Mouse (Mus musculus) stomach, postnatal 0 days (tissue): Measurements from ENCODE around the gene Nhp2. TPM values are rescaled to one million over a fixed set of nuclear protein-coding genes. Genes with fewer than 3 reads are reported as not detected.
A peak's percentile ranks its signal among the peaks of the same experiment; 100 is the strongest.

Experiments used
- ATAC-seq: fragments of 200-750 bp; cut with Nextera tagmentation; 2 replicates; pipeline ENCODE4 v1.8.0; 2017; ENCODE audit not compliant: low FRiP score, low TSS enrichment
- DNase-seq: peaks from one replicate; pipeline ENCODE4 v3.0.0-alpha.2; 2016; ENCODE audit warnings: low spot score
- H3K27ac ChIP-seq: fragments of 300-500 bp; sonication (generic); replicated peaks from 2 replicates; pipeline ENCODE4 v1.5.1; 2014; ENCODE audit warnings: mild to moderate bottlenecking, control low read depth
- H3K27me3 ChIP-seq: fragments of 300-500 bp; sonication (generic); 2 replicates; pipeline ENCODE4 v1.6.1; 2014; ENCODE audit warnings: low read length; ENCODE audit not compliant: control insufficient read depth, insufficient read depth
- H3K36me3 ChIP-seq: fragments of 300-500 bp; sonication (generic); 2 replicates; pipeline ENCODE4 v1.6.1; 2014; ENCODE audit warnings: low read length, mixed read lengths; ENCODE audit not compliant: control insufficient read depth, insufficient read depth
- H3K4me1 ChIP-seq: fragments of 300-500 bp; sonication (generic); replicated peaks from 2 replicates; pipeline ENCODE4 v1.6.1; 2014; ENCODE audit warnings: antibody characterized with exemption; ENCODE audit not compliant: control insufficient read depth, insufficient read depth
- H3K4me2 ChIP-seq: fragments of 300-500 bp; sonication (generic); replicated peaks from 2 replicates; pipeline ENCODE4 v1.6.1; 2014; ENCODE audit warnings: low read depth, mild to moderate bottlenecking, control low read depth, moderate library complexity
- H3K4me3 ChIP-seq: fragments of 300-500 bp; sonication (generic); 2 replicates; pipeline ENCODE4 v1.5.1; 2014; ENCODE audit warnings: low read depth, low read length, control low read depth
- H3K9ac ChIP-seq: fragments of 300-500 bp; sonication (generic); 2 replicates; pipeline ENCODE4 v1.6.1; 2014; ENCODE audit warnings: mild to moderate bottlenecking, low read length, control low read depth, mixed read lengths
- H3K9me3 ChIP-seq: fragments of 300-500 bp; sonication (generic); 2 replicates; pipeline ENCODE4 v1.6.1; 2016; ENCODE audit warnings: low read length; ENCODE audit not compliant: control insufficient read depth
- CTCF ChIP-seq: IDR thresholded peaks from 2 replicates; pipeline ENCODE4 v1.5.1; 2016; ENCODE audit warnings: antibody characterized with exemption, low read depth, mild to moderate bottlenecking, moderate library complexity
- EP300 ChIP-seq: optimal IDR thresholded peaks from 2 replicates; pipeline ENCODE3; 2016; ENCODE audit warnings: antibody characterized with exemption
- WGBS: fragments of 180-500 bp; shearing (Covaris S2); extraction: QIAGEN DNeasy Blood & Tissue Kit; methylation state at CpG from one replicate; pipeline ENCODE4 v1.1.7; 2014; 5-methylcytosine and 5-hydroxymethylcytosine counted together
- polyA plus RNA-seq: library from polyadenylated mRNA; unstranded; fragments of >200 nt; fragmentation: Nextera tagmentation; extraction: Ambion mirVana; gene quantifications from 2 replicates; pipeline ENCODE4 v1.2.1, GENCODE M21; 2015

Nhp2 gene
- polyA plus RNA-seq, 1 experiment from 2014 or later, result 144 TPM

DNA sequence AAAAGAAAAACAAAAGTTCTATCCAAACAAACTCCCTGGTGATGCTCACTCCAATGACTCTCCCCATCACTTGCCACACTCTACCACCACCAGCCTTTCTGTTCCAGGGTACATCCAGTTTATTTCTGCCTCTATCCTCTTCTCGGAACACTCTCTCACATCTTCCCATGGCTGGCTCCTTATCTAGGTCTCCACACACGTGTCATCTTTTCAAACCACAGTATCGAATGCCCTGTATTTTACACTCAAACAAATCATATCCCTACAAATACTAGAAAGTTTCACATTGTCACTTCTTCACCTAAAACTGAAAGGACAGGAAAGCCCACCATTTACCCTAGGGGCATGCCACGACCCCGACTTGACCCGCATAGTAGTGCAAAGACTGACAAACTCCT is 15.6 kb downstream of the Nhp2 start:
- Histone ChIP-seq H3K27ac (peak overlapping the region; percentile 92), H3K27me3 (no peaks in the 10 kb centered on the region), H3K4me3 (peak overlapping the region; percentile 71), H3K4me2 (peak overlapping the region; percentile 79), H3K36me3 (no peaks in the 10 kb centered on the region), H3K4me1 (no peaks in the 10 kb centered on the region), H3K9ac (peak overlapping the region; percentile 76), H3K9me3 (no peaks in the 10 kb centered on the region)
- WGBS, result 9% methylated on average over 6 of the region's 6 CpGs
- ATAC-seq (no peak), DNase-seq (no peak)
- TF ChIP-seq EP300 (no peak), CTCF (no peak)

DNA sequence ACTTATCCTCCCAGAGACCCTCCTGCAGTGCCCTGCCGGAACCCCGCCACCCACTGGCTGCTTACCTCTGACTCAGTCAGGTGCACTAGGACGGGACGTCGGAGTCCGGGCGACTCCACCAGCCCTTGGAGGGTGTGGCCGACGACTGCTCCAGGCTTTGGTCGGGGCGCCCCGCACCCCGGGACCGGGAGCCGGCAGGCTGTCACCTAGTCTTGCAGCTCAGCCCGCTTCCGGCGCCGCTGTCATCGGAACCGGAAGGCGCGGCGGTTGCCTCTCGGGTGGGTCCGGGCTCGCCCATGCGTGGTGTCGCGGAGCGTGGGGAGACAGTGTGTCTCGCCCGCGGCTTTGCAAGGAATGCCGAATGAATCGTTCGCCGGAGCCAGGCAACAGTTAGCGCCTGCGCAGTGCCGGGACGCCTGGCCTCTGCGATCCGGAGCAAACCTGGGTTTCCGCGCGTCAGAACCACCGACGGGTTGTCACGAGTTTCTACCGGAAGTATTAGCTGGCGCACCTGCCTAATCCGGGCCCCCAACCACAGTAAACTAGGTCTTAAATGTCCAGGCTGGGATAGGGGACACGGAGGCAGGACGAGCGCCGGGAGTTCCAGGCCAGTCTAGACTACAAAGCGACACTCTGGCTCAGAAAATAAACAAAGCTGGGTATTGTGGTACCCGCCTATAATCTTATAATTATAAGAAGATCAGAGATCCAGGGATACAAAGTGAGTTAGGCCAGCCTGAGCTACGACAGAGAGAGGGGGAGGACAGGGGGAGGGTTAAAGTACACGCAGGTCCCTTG is 16.2 kb downstream of the Nhp2 start, which contains the start of gene Rmnd5b:
Gene Rmnd5b (minus strand): TSS at position 372 of the 798 bp plus-strand sequence.
- ATAC-seq, result peak; percentile 91

DNA sequence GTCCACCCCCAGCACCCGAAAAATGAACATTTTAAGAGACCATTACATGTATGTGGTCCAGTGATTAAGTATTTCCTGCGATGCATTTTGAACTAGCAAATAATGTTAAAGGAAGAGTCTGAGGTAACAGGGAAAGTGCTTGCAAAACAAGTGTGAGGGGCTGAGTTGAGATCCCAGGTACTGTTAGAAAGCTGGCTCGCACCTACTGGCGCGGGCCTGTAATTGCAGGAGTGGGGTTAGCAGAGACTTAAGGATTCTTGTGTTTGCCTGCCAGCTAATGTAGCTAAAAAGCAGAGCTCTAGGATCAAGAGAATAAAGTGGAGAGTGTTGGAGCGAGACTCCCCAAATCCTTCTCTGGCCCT is 16.8 kb downstream of the Nhp2 start:
- 4% methylated on average over 6 of the region's 6 CpGs for WGBS
- DNase-seq (peak; percentile 80), ATAC-seq (peak; percentile 33; the same call in 1 of the 2 replicates)

More for the DNA sequence above, 16.2 kb downstream of the Nhp2 start, which contains the start of gene Rmnd5b:
- peak within 1 kb of the TSS; percentile 79 for H3K4me2 ChIP-seq
- H3K9me3 ChIP-seq, result no peaks in the 10 kb centered on the region
- H3K36me3 ChIP-seq, result no peaks in the 10 kb centered on the region
- H3K27me3 ChIP-seq, result no peaks in the 10 kb centered on the region
- peak; percentile 47 for TF ChIP-seq CTCF
- TF ChIP-seq EP300, result no peak
- DNase-seq, result peak; percentile 93
- peak within 1 kb of the TSS; percentile 71 for H3K4me3 ChIP-seq
- no peaks in the 10 kb centered on the region for H3K4me1 ChIP-seq
- peak within 1 kb of the TSS; percentile 92 for H3K27ac ChIP-seq
- WGBS, result under 1% methylated on average over 61 of the region's 61 CpGs
- H3K9ac ChIP-seq, result peak within 1 kb of the TSS; percentile 76

DNA sequence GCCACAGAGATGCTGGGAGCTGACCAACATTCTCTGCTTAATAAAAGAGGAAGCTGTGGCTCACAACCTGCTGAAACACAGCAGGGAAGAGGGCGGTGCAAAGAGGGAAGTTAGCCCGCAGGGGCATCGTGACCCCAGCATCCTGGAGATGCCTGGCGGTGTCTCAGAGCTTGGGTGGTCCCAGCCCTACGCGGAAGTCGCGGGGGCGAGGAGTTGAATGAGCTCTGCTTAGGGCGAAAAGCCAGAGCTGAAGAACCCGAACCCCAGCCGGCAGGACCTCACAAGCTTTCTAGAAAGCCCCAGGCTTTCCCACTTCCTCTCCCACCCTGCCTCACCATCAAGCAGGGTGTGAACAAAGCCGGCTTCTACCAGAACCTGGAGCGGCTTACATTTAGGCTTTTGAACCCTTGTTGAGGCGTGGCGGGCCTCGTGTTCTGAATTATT is 18.5 kb downstream of the Nhp2 start:
- Histone ChIP-seq H3K4me2 (peak overlapping the region; percentile 46), H3K36me3 (no peaks in the 10 kb centered on the region), H3K9me3 (no peaks in the 10 kb centered on the region), H3K4me3 (peak overlapping the region; percentile 6; the same call in 1 of the 2 replicates), H3K27ac (peak overlapping the region; percentile 77), H3K27me3 (no peaks in the 10 kb centered on the region), H3K4me1 (no peaks in the 10 kb centered on the region), H3K9ac (peak overlapping the region; percentile 47)
- TF ChIP-seq EP300 (no peak), CTCF (no peak)
- DNase-seq, result no peak
- ATAC-seq, result no peak
- 7% methylated on average over 17 of the region's 17 CpGs for WGBS

More for the DNA sequence above, 16.8 kb downstream of the Nhp2 start:
- Histone ChIP-seq H3K9me3 (no peaks in the 10 kb centered on the region), H3K27me3 (no peaks in the 10 kb centered on the region), H3K9ac (peak overlapping the region; percentile 76), H3K4me2 (peak overlapping the region; percentile 79), H3K4me1 (no peaks in the 10 kb centered on the region), H3K4me3 (peak overlapping the region; percentile 71), H3K36me3 (no peaks in the 10 kb centered on the region), H3K27ac (peak overlapping the region; percentile 92)
- TF ChIP-seq CTCF (peak; percentile 78), EP300 (no peak)

DNA sequence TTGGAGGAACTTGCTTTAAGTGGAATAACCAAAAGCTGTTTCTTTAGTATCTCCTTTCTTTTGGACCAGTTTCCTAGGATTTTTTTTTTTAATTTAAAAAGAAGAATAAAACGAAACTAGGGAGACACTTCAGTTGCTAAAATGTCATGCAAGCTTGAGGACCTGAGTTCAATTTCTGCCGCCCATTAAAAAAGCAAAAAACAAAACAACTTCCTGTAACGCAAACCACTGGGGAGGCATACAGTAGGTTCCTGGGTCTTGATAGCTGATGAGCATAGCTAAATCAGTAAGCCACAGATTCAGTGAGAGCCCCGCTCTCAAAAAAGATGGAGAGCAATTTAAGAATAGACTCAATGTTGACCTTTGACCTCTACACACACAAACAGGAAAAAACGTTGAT is 19.0 kb downstream of the Nhp2 start:
- no peak overlapping the region for H3K27ac ChIP-seq
- H3K9ac ChIP-seq, result peak overlapping the region; percentile 47; the same call in 1 of the 2 replicates
- no peaks in the 10 kb centered on the region for H3K27me3 ChIP-seq
- peak overlapping the region; percentile 46; the same call in 1 of the 2 replicates for H3K4me2 ChIP-seq
- DNase-seq (no peak), ATAC-seq (no peak)
- H3K4me3 ChIP-seq, result no peak overlapping the region
- TF ChIP-seq EP300, result no peak
- no peak for TF ChIP-seq CTCF
- WGBS, result 70% methylated on average over 5 of the region's 5 CpGs
- H3K9me3 ChIP-seq, result no peaks in the 10 kb centered on the region
- H3K36me3 ChIP-seq, result no peaks in the 10 kb centered on the region
- H3K4me1 ChIP-seq, result no peaks in the 10 kb centered on the region

DNA sequence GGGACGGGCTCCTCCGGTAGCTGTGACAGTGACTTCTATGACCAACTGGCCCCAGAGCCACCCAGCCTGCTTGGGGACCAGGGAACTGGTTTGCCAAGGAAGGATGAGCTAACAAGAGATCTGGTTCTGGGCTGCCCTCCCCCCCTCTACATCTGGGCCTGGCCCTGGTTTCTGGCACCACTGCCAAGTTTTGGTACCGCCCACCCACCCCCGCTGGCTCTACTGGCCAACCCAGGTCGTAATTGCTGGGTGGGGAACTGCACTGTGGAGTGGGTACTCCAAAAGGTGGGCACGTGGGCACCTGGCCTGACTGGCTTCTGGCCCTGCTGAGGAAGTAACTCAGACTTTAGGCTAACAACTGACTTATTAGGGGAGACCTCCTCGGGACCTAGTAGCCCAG is 21.2 kb downstream of the Nhp2 start:
- TF ChIP-seq EP300 (no peak), CTCF (no peak)

More for the DNA sequence above, 21.2 kb downstream of the Nhp2 start:
- no peaks in the 10 kb centered on the region; the same call in 1 of the 2 replicates for H3K36me3 ChIP-seq
- no peak for DNase-seq
- H3K9me3 ChIP-seq, result no peaks in the 10 kb centered on the region
- no peak overlapping the region for H3K9ac ChIP-seq
- no peaks in the 10 kb centered on the region for H3K4me1 ChIP-seq
- no peak overlapping the region for H3K4me2 ChIP-seq
- H3K27me3 ChIP-seq, result no peaks in the 10 kb centered on the region
- ATAC-seq, result 0 out of 2 replicates have a peak, but pooled peaks have one; percentile 16
- WGBS, result 66% methylated on average over 7 of the region's 7 CpGs
- H3K27ac ChIP-seq, result peak overlapping the region; percentile 24; the same call in 1 of the 2 replicates
- no peak overlapping the region for H3K4me3 ChIP-seq
